Mouse (Mus musculus) G1E (cell line): ENCODE results near the gene March1.

Experiments
- CTCF ChIP-seq: IDR thresholded peaks from 2 replicates; pipeline ENCODE4 v1.5.1; 2012; ENCODE audit warnings: low read depth, low read length, inconsistent platforms, mixed read lengths
- GATA1 ChIP-seq: IDR thresholded peaks from 2 replicates; pipeline ENCODE4 v1.6.1; 2012; ENCODE audit warnings: borderline replicate concordance, low read length, inconsistent platforms, mixed read lengths
- GATA2 ChIP-seq: IDR thresholded peaks from 2 replicates; pipeline ENCODE4 v1.6.1; 2012; ENCODE audit warnings: low read depth, low read length, inconsistent platforms, borderline replicate concordance
- POLR2AphosphoS5 ChIP-seq: IDR thresholded peaks from 2 replicates; pipeline ENCODE4 v1.6.1; 2012; ENCODE audit warnings: low read depth, low read length, inconsistent platforms; ENCODE audit not compliant: insufficient replicate concordance
- TAL1 ChIP-seq: conservative IDR thresholded peaks from 2 replicates; pipeline ENCODE4 v1.6.1; 2012; ENCODE audit warnings: low read depth, low read length, inconsistent platforms, mixed read lengths

- no peak for TF ChIP-seq GATA1
- TF ChIP-seq CTCF: no peak
- no peak for TF ChIP-seq TAL1
- no peak for TF ChIP-seq POLR2AphosphoS5
- no peak for TF ChIP-seq GATA2
Measured at GRCm38 (mm10) chr8:66229931-66230330, 612.2 kb downstream of the March1 start.
